Comparison of ENCODE assay signal across 20 mouse cellular contexts in the genomic region with DNA sequence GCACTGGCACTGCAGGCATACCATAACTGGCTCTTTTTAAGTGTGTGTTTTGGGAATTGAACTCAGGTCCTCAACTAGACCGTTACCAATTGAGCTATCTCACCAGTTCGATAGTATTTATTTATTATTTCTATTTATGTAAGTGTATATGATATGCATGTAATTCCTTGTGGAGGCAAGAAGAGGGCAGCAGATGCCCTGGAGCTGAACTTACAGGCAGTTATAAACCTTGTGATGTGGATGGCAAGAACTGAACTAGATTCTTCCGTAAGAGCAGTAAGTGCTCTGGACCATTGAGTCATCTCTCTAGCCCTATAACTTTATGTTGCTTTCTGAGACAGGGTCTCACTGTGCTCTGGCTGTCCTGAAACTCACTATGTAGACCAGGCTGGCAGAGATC. TPM values are rescaled to one million over a fixed set of nuclear protein-coding genes. Genes with fewer than 3 reads are reported as not detected.
A peak's percentile ranks its signal among the peaks of the same experiment; 100 is the strongest.
DNase-seq lines count a peak whose midpoint lies in the region; ATAC-seq and TF ChIP-seq lines count a peak whose summit lies in the region.
"Had no signal": no experiment of that assay in that cellular context is flagged by ENCODE, and none has a peak within 500 bp of the region (broad histone marks: within the 10 kb centered on the region; RNA-seq: fewer than 3 reads in every experiment).

No protein-coding gene starts in this region.

- TF ChIP-seq CTCF in forebrain, postnatal 0 days (IDR thresholded peaks at IDR 0.05; ENCODE audit: low read depth): peak; percentile 50
- peak; percentile 18; the same call in 1 of the 2 replicates for TF ChIP-seq CTCF in kidney, adult 2 months (conservative IDR thresholded peaks at IDR 0.05; ENCODE audit: insufficient read depth, insufficient read length, low read depth, low read length)
- peak; percentile 51 for TF ChIP-seq CTCF in lung, postnatal 0 days (IDR thresholded peaks at IDR 0.05)
- peak; percentile 59 for TF ChIP-seq CTCF in stomach, postnatal 0 days (IDR thresholded peaks at IDR 0.05; ENCODE audit: low read depth)

- no peak for TF ChIP-seq POLR2A in kidney, adult 2 months (IDR thresholded peaks at IDR 0.05; ENCODE audit: low read depth, low read length)

- no peak for ATAC-seq in forebrain, postnatal 0 days
- no peak for ATAC-seq in forebrain, embryonic 12.5 days (ENCODE audit: low FRiP score)
- ATAC-seq in lung, postnatal 0 days: no peak
- no peak for ATAC-seq in stomach, postnatal 0 days (ENCODE audit: low FRiP score, low TSS enrichment)

- DNase-seq in forebrain, postnatal 0 days: no peak
- no peak for DNase-seq in kidney, adult 2 months
- no peak for DNase-seq in kidney, adult 9 months
- peak; percentile 36 for DNase-seq in lung, postnatal 0 days (ENCODE audit: low spot score)
- no peak for DNase-seq in lung, adult 18-20 months
- DNase-seq in stomach, postnatal 0 days (ENCODE audit: low spot score): no peak
- DNase-seq in cerebellum, adult 11 months: no peak
- DNase-seq: adrenal gland, adult 8-10 months; cerebellum, adult 11-12 months; cerebellum, postnatal 25 days; lung, adult 2 months; thymus, adult 2 months had no signal

- no peak overlapping the region for H3K9ac ChIP-seq in forebrain, postnatal 0 days
- H3K9ac ChIP-seq in forebrain, embryonic 12.5 days: no peak overlapping the region
- H3K9ac ChIP-seq in lung, postnatal 0 days (replicated peaks; ENCODE audit: low read depth): no peak overlapping the region
- H3K9ac ChIP-seq in stomach, postnatal 0 days (ENCODE audit: low read length): no peak overlapping the region
- H3K9ac ChIP-seq: embryonic facial prominence, embryonic 15.5 days; kidney, embryonic 15.5 days; neural tube, embryonic 13.5 days; stomach, embryonic 15.5 days had no signal

- no peaks in the 10 kb centered on the region for H3K27me3 ChIP-seq in forebrain, postnatal 0 days (ENCODE audit: insufficient read depth, low read length)
- no peaks in the 10 kb centered on the region for H3K27me3 ChIP-seq in forebrain, embryonic 12.5 days
- H3K27me3 ChIP-seq in kidney, adult 2 months (replicated peaks; ENCODE audit: control insufficient read depth, insufficient read depth, low read length): no peaks in the 10 kb centered on the region
- no peaks in the 10 kb centered on the region for H3K27me3 ChIP-seq in lung, postnatal 0 days (replicated peaks; ENCODE audit: insufficient read depth, low read length)
- H3K27me3 ChIP-seq in stomach, postnatal 0 days (ENCODE audit: control insufficient read depth, insufficient read depth, low read length): no peaks in the 10 kb centered on the region
- H3K27me3 ChIP-seq: embryonic facial prominence, embryonic 15.5 days; kidney, embryonic 15.5 days; neural tube, embryonic 13.5 days; stomach, embryonic 15.5 days had no signal

- 94% methylated on average over 3 of the region's 3 CpGs for WGBS in forebrain, postnatal 0 days
- 92% methylated on average over 3 of the region's 3 CpGs for whole genome bisulfite sequencing in forebrain, embryonic 12.5 days
- WGBS in kidney, adult 2 months: 95% methylated on average over 3 of the region's 3 CpGs
- WGBS in lung, postnatal 0 days: 88% methylated on average over 3 of the region's 3 CpGs
- WGBS in stomach, postnatal 0 days: 91% methylated on average over 3 of the region's 3 CpGs

- no peak overlapping the region for H3K27ac ChIP-seq in forebrain, postnatal 0 days (ENCODE audit: low read depth, low read length)
- H3K27ac ChIP-seq in forebrain, embryonic 12.5 days: no peak overlapping the region
- H3K27ac ChIP-seq in kidney, adult 2 months (ENCODE audit: insufficient read depth, low read depth, low read length): no peak overlapping the region
- no peak overlapping the region for H3K27ac ChIP-seq in lung, postnatal 0 days (ENCODE audit: low read length)
- no peak overlapping the region for H3K27ac ChIP-seq in stomach, postnatal 0 days (replicated peaks)
- H3K27ac ChIP-seq: embryonic facial prominence, embryonic 15.5 days; hindbrain, embryonic 10.5 days; kidney, embryonic 15.5 days; macrophage; neural tube, embryonic 13.5 days; stomach, embryonic 15.5 days had no signal

- no peak for TF ChIP-seq EP300 in lung, postnatal 0 days (IDR thresholded peaks at IDR 0.05)
- TF ChIP-seq EP300 in stomach, postnatal 0 days (optimal IDR thresholded peaks at IDR 0.05): no peak

- no peak overlapping the region for H3K4me3 ChIP-seq in forebrain, postnatal 0 days (ENCODE audit: low read depth, low read length)
- no peak overlapping the region for H3K4me3 ChIP-seq in forebrain, embryonic 12.5 days (replicated peaks)
- H3K4me3 ChIP-seq in kidney, adult 2 months (ENCODE audit: insufficient read depth, low read depth, low read length): no peak overlapping the region
- no peak overlapping the region for H3K4me3 ChIP-seq in lung, postnatal 0 days (ENCODE audit: low read depth, low read length)
- no peak overlapping the region for H3K4me3 ChIP-seq in stomach, postnatal 0 days (ENCODE audit: low read depth, low read length)
- H3K4me3 ChIP-seq: embryonic facial prominence, embryonic 15.5 days; hindbrain, embryonic 10.5 days; kidney, embryonic 15.5 days; neural tube, embryonic 13.5 days; stomach, embryonic 15.5 days had no signal

- peaks cover 42% of the 10 kb centered on the region for H3K36me3 ChIP-seq in forebrain, postnatal 0 days (ENCODE audit: insufficient read depth)
- H3K36me3 ChIP-seq in forebrain, embryonic 12.5 days (replicated peaks): peaks cover 77% of the 10 kb centered on the region
- no peaks in the 10 kb centered on the region; the same call in 1 of the 2 replicates for H3K36me3 ChIP-seq in kidney, adult 2 months (ENCODE audit: control insufficient read depth, insufficient read depth, low read length)
- H3K36me3 ChIP-seq in lung, postnatal 0 days (ENCODE audit: insufficient read depth, low read length): peaks cover 25% of the 10 kb centered on the region
- H3K36me3 ChIP-seq in stomach, postnatal 0 days (ENCODE audit: control insufficient read depth, insufficient read depth, low read length): peaks cover 26% of the 10 kb centered on the region

- no peaks in the 10 kb centered on the region for H3K9me3 ChIP-seq in forebrain, postnatal 0 days (ENCODE audit: low read length)
- H3K9me3 ChIP-seq in forebrain, embryonic 12.5 days: no peaks in the 10 kb centered on the region
- no peaks in the 10 kb centered on the region for H3K9me3 ChIP-seq in lung, postnatal 0 days (ENCODE audit: low read length)
- H3K9me3 ChIP-seq in stomach, postnatal 0 days (ENCODE audit: control insufficient read depth, low read length): no peaks in the 10 kb centered on the region
- H3K9me3 ChIP-seq: embryonic facial prominence, embryonic 15.5 days; hindbrain, embryonic 10.5 days; kidney, embryonic 15.5 days; neural tube, embryonic 13.5 days; stomach, embryonic 15.5 days had no signal

- H3K4me2 ChIP-seq in forebrain, postnatal 0 days (ENCODE audit: low read depth): no peak overlapping the region
- H3K4me2 ChIP-seq in forebrain, embryonic 12.5 days: no peak overlapping the region
- H3K4me2 ChIP-seq in lung, postnatal 0 days (replicated peaks; ENCODE audit: low read depth, low read length): no peak overlapping the region
- H3K4me2 ChIP-seq in stomach, postnatal 0 days (replicated peaks; ENCODE audit: low read depth): no peak overlapping the region
- H3K4me2 ChIP-seq: embryonic facial prominence, embryonic 15.5 days; kidney, embryonic 15.5 days; midbrain, embryonic 11.5 days; neural tube, embryonic 13.5 days; stomach, embryonic 15.5 days had no signal

- no peaks in the 10 kb centered on the region for H3K4me1 ChIP-seq in forebrain, postnatal 0 days (ENCODE audit: insufficient read depth)
- H3K4me1 ChIP-seq in forebrain, embryonic 12.5 days: no peaks in the 10 kb centered on the region
- H3K4me1 ChIP-seq in kidney, adult 2 months (ENCODE audit: control insufficient read depth, insufficient read depth, low read length): no peaks in the 10 kb centered on the region
- no peaks in the 10 kb centered on the region; the same call in 1 of the 2 replicates for H3K4me1 ChIP-seq in lung, postnatal 0 days (ENCODE audit: insufficient read depth, low read depth, low read length)
- no peaks in the 10 kb centered on the region for H3K4me1 ChIP-seq in stomach, postnatal 0 days (replicated peaks; ENCODE audit: control insufficient read depth, insufficient read depth)
- H3K4me1 ChIP-seq: embryonic facial prominence, embryonic 15.5 days; hindbrain, embryonic 10.5 days; kidney, embryonic 15.5 days; neural tube, embryonic 13.5 days; stomach, embryonic 15.5 days had no signal

RNA-seq across cellular contexts. Expression of a gene that starts 11.6 kb away (rescaled TPM):
- 29.8 and 47.8 TPM in 2 replicates for total RNA-seq in forebrain, postnatal 0 days (2014; rRNA removed)
- polyA plus RNA-seq in forebrain, postnatal 0 days (2015; fragmentation: Nextera tagmentation; extraction: Ambion mirVana): 21.6 and 27.9 TPM in 2 replicates
- 77.4 and 78.7 TPM in 2 replicates for polyA plus RNA-seq in forebrain, embryonic 12.5 days (2016; fragmentation: Nextera tagmentation; extraction: Ambion mirVana)
- polyA plus RNA-seq in kidney, adult 2 months (2012; rRNA removed): 12.2 and 12.7 TPM in 2 replicates
- polyA plus RNA-seq in lung, postnatal 0 days (2015; fragmentation: Nextera tagmentation; extraction: Ambion mirVana): 13.9 and 14.3 TPM in 2 replicates
- polyA plus RNA-seq in stomach, postnatal 0 days (2015; fragmentation: Nextera tagmentation; extraction: Ambion mirVana): 15.1 and 15.8 TPM in 2 replicates

RNA-seq across cellular contexts. Expression of a gene that starts 11.7 kb away (rescaled TPM):
- total RNA-seq in forebrain, postnatal 0 days (2014; rRNA removed): 3.2 and 5.8 TPM in 2 replicates
- 2.8 and 4.5 TPM in 2 replicates for polyA plus RNA-seq in forebrain, postnatal 0 days (2015; fragmentation: Nextera tagmentation; extraction: Ambion mirVana)
- 74.5 and 77.3 TPM in 2 replicates for polyA plus RNA-seq in forebrain, embryonic 12.5 days (2016; fragmentation: Nextera tagmentation; extraction: Ambion mirVana)
- polyA plus RNA-seq in kidney, adult 2 months (2012; rRNA removed): 0.14 and 0.20 TPM in 2 replicates
- polyA plus RNA-seq in lung, postnatal 0 days (2015; fragmentation: Nextera tagmentation; extraction: Ambion mirVana): 2.9 and 3.1 TPM in 2 replicates
- 7.5 and 8.6 TPM in 2 replicates for polyA plus RNA-seq in stomach, postnatal 0 days (2015; fragmentation: Nextera tagmentation; extraction: Ambion mirVana)
